Mouse (Mus musculus): ENCODE results near the gene Dram1.

DNA sequence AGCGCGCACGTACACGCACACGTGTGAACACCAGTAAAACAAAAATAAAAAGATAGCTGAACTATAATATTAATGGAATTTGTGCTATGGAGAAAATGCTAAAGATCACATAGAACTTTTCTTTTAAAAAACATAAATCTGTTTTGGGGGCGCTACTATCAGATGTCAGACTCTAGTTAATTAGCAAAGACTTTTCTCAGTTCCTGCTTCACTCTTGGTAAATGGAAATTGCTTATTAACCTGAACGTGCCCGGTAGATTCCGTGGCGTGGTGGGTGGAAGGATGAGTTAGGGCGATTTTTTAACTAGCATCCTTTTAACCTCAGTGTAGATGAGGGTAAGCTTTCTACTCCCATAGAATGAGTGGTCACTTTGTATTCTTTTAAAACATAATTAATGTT lies 6.4 kb upstream of the Dram1 start:
- TF ChIP-seq CTCF (IDR thresholded peaks at IDR 0.05; ENCODE audit: low read depth) (no peak), EP300 (IDR thresholded peaks at IDR 0.05; ENCODE audit: low read depth) (no peak)

Data from liver, postnatal 0 days (tissue).